Mouse (Mus musculus): ENCODE results near the gene Topaz1. TPM values are rescaled to one million over a fixed set of nuclear protein-coding genes. Genes with fewer than 3 reads are reported as not detected.
"Not testable (repeated sequence)": the region's sequence is repeated elsewhere in the genome, so short reads cannot be mapped to it uniquely, and the experiment has no call there.

Topaz1 gene
- polyA plus RNA-seq, 1 experiment: not detected

DNA sequence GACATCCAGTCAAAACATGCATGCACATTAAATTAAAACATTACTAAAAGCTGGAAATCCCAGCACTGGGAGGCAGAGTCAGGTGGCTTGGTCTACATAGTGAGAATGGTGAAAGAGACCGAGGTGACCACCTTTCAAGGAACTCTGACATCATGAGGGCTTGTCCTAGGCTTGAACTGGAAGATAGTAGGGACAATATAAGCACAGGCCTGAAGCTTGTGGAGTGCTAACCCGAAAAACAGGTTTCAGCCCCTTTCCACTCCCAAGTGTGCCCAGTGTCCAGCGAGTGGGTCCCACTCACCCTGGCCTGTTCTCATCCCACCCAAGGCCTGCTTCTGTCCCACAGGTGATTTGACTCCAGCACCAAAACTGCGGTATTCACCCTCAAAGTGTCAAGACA, 90.1 kb downstream of the Topaz1 start:
- Histone ChIP-seq H3K4me3 (ENCODE audit: insufficient read depth, low read length) (no peak overlapping the region), H3K4me1 (ENCODE audit: control insufficient read depth, insufficient read depth, low read length) (no peaks in the 10 kb centered on the region), H3K27ac (ENCODE audit: insufficient read depth, low read depth, low read length) (no peak overlapping the region)
- TF ChIP-seq POLR2A (IDR thresholded peaks at IDR 0.05; ENCODE audit: borderline replicate concordance, low read depth, low read length) (no peak), CTCF (IDR thresholded peaks at IDR 0.05; ENCODE audit: low read depth, low read length) (no peak)

DNA sequence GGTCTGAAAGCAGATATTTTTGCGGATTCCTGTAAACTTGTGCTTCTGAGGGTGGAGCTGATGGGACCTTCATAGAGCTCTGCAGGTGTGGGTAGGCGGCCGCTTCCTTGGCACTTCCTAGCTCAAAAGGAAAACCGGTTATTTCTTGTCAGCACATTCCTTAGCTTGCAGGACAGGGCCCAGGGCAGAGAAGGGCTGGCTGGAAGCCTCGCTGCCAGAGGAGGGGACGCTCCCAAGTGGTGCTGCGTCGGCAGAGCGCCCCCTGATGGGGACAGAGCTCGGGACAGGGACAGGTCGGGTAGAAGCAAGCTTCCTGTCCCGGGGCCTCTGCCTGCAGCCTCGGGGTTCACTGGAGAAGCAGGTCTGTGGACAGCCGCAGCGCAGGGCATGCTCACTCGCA, 90.5 kb downstream of the Topaz1 start:
- Histone ChIP-seq H3K4me3 (ENCODE audit: insufficient read depth, low read length) (no peak overlapping the region), H3K27ac (ENCODE audit: insufficient read depth, low read depth, low read length) (no peak overlapping the region), H3K4me1 (ENCODE audit: control insufficient read depth, insufficient read depth, low read length) (no peaks in the 10 kb centered on the region)
- TF ChIP-seq POLR2A (IDR thresholded peaks at IDR 0.05; ENCODE audit: borderline replicate concordance, low read depth, low read length) (no peak), CTCF (IDR thresholded peaks at IDR 0.05; ENCODE audit: low read depth, low read length) (no peak)

DNA sequence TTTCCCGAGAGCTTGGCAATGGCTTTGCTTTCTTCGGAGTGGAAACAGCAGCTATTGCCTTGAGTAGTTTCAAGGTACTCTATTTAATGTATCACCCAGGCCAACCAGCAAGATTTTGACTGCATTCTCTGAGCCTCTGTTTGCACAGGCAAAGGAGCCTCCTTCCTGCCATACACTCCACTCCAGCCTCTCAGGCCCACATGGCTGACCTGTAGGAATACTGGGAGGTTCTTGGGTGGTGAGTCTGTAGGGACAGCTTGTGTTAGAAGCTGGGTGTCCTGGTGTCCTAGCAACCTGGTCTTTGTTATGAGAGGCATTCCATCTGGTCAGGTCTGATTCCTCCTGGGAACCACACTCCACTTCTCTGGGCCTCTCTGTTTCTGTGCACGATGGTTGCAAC, 96.6 kb downstream of the Topaz1 start, which contains the start of gene Gm35549:
Gene Gm35549 (minus strand): TSS at position 276 of the 400 bp plus-strand sequence.
- TF ChIP-seq CTCF (IDR thresholded peaks at IDR 0.05; ENCODE audit: low read depth, low read length): no peak
- no peak for TF ChIP-seq POLR2A (IDR thresholded peaks at IDR 0.05; ENCODE audit: borderline replicate concordance, low read depth, low read length)
- Histone ChIP-seq H3K4me3 (ENCODE audit: insufficient read depth, low read length) (no peak within 1 kb of the TSS), H3K27ac (ENCODE audit: insufficient read depth, low read depth, low read length) (no peak within 1 kb of the TSS), H3K4me1 (ENCODE audit: control insufficient read depth, insufficient read depth, low read length) (no peaks in the 10 kb centered on the region)

DNA sequence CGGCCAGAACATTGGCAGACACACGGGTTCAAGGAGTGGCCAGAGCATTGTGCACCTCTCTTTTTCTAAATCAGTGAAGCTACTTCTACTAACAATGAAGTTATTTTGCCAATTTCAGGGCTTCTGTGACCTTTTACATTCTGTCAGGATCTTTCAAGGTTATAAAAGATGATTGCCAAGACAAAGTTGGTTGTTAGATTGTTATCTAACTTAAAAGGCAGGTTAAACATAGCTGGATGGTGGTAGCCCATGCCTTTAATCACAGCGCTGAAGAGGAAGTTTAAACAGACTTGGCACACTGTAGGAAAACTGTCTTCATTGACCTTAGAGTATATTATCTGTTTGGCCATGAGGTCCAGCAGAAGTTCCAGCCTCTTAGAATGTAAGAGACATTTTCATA, 98.5 kb downstream of the Topaz1 start:
- no peak overlapping the region for H3K4me3 ChIP-seq (ENCODE audit: insufficient read depth, low read length)
- no peak overlapping the region for H3K27ac ChIP-seq (ENCODE audit: insufficient read depth, low read depth, low read length)
- no peaks in the 10 kb centered on the region for H3K4me1 ChIP-seq (ENCODE audit: control insufficient read depth, insufficient read depth, low read length)
- TF ChIP-seq POLR2A (IDR thresholded peaks at IDR 0.05; ENCODE audit: borderline replicate concordance, low read depth, low read length) (no peak), CTCF (IDR thresholded peaks at IDR 0.05; ENCODE audit: low read depth, low read length) (no peak)

DNA sequence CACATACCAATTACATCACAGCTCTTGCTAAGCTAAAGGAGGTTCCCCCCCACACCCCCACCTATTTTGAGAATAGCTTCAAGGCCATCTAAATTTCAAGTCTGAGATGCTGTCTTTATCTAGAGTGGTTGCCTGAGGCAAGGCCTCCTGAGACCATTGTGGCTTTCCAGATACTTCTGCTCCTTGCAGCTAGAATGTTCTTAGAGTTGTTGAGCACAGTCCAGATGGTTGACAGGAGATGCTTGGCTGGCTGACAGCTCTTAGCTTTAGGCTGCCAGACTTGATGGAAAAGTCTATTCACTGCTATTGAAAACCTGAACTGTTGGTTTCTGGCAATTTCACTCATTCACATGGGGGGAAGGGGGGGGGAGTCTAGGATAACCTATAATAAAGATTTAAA, 99.0 kb downstream of the Topaz1 start:
- no peak for TF ChIP-seq POLR2A (IDR thresholded peaks at IDR 0.05; ENCODE audit: borderline replicate concordance, low read depth, low read length)
- no peak for TF ChIP-seq CTCF (IDR thresholded peaks at IDR 0.05; ENCODE audit: low read depth, low read length)
- Histone ChIP-seq H3K27ac (ENCODE audit: insufficient read depth, low read depth, low read length) (no peak overlapping the region), H3K4me1 (ENCODE audit: control insufficient read depth, insufficient read depth, low read length) (no peaks in the 10 kb centered on the region), H3K4me3 (ENCODE audit: insufficient read depth, low read length) (no peak overlapping the region)

DNA sequence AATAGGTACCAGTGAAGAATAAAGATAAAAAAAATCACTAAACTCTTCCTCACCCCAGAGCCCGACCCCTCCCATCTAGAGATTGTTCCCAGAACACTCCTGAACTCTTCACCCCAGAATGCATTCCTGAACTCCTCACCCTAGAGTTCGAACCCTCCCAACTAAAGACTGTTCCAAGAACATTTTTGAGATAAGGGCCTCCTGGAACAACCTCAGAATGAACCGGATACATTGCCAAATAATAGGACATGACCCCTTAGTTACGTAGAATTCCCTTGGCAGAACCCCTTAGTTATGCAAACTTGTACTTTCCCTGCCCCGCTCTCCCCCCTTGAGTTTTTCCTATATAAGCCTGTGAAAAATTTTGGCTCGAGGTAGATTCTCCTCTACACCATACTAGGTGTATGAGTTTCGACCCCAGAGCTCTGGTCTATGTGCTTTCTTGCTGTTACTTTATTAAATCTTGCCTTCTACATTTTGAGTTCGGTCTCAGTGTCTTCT, 100.7 kb downstream of the Topaz1 start:
- H3K27ac ChIP-seq (ENCODE audit: insufficient read depth, low read depth, low read length); H3K4me1 ChIP-seq (ENCODE audit: control insufficient read depth, insufficient read depth, low read length); H3K4me3 ChIP-seq (ENCODE audit: insufficient read depth, low read length): not testable (repeated sequence)

Other genes with a start within 250 kb of the Topaz1 start
- 3.2 and 3.3 TPM in 2 replicates for gene Tcaim, start 58.2 kb downstream of the Topaz1 start, polyA plus RNA-seq (2012; ENCODE audit: insufficient read depth, insufficient read length, missing spikeins)
- not detected in 2 replicates for gene Gm35549, start 96.7 kb downstream of the Topaz1 start, polyA plus RNA-seq (2012; ENCODE audit: insufficient read depth, insufficient read length, missing spikeins)
- 51.3 and 61.5 TPM in 2 replicates for gene Zfp445, start 118.7 kb downstream of the Topaz1 start, polyA plus RNA-seq (2012; ENCODE audit: insufficient read depth, insufficient read length, missing spikeins)
- 1.3 and 1.4 TPM in 2 replicates for gene Zkscan7, start 138.3 kb downstream of the Topaz1 start, polyA plus RNA-seq (2012; ENCODE audit: insufficient read depth, insufficient read length, missing spikeins)
- gene Zfp105, start 175.7 kb downstream of the Topaz1 start, polyA plus RNA-seq (2012; ENCODE audit: insufficient read depth, insufficient read length, missing spikeins): 1.7 and 1.9 TPM in 2 replicates
- 71.3 and 78.2 TPM in 2 replicates for gene 1110059G10Rik, start 203.7 kb downstream of the Topaz1 start, polyA plus RNA-seq (2012; ENCODE audit: insufficient read depth, insufficient read length, missing spikeins)
- gene Kif15, start 203.7 kb downstream of the Topaz1 start, polyA plus RNA-seq (2012; ENCODE audit: insufficient read depth, insufficient read length, missing spikeins): 34.3 and 46.2 TPM in 2 replicates